Mouse (Mus musculus): ENCODE measurements around the gene Oscp1.

Gene Oscp1

DNA sequence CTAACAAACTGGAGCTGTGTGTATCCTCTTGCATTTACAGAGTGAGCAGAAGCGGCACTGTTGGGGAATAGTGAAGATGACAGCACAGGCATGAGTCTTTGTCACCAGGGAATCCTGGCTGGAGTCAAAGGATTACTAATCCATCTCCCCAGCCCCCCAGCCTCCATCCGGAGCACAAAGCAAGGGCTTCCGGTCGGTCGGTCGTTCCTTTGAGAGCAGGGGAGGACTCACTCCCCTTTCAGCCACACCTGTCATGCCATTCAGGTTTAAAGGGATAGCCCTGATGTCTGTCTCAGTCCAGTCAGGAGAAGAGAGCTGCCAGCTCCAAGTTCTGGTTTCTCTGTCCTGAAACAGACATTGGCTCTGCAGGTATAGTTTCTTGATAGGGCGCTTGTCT is 52.8 kb downstream of the Oscp1 start:
- no peak for DNase-seq

DNA sequence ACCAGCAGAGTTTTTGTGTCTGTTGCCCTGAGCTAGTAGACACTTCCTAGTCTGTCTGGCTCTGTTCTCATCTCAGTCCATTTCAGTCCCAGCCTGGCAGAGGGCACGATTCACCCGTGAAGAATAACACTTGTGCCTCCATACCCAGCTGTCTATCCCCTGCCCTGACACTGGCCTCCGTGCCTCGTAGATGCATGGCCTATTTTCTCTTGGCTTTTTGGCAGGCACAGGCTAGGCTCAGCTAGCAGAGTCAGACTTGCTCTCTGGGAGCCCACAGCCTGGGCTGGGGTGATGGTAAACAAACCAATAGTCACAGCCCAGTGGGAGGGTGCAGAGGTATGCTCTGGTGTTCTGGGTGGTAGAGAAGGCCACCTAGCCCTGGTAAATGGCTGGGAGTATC is 54.9 kb downstream of the Oscp1 start:
- no peak for DNase-seq

DNA sequence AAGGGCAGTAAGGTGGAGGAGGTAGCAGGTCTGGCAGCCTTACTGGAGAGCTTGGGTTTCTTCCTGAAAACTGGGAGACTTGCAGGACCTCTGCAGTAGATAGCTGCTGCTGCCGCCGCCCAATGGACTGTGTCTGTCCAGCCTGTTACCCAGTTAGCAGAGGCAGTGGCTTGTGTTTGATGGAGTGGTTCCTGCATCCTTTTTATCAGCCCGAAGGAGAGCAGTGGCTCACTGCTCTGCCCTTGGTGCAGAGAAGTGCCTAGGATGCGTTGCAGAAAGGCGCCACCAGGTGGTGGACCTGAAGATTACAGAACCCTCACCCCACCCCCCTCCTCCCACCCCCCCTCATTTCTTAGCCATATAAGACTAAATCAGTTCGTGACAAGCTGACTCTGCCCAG is 55.6 kb downstream of the Oscp1 start:
- DNase-seq, result peak; percentile 51

DNA sequence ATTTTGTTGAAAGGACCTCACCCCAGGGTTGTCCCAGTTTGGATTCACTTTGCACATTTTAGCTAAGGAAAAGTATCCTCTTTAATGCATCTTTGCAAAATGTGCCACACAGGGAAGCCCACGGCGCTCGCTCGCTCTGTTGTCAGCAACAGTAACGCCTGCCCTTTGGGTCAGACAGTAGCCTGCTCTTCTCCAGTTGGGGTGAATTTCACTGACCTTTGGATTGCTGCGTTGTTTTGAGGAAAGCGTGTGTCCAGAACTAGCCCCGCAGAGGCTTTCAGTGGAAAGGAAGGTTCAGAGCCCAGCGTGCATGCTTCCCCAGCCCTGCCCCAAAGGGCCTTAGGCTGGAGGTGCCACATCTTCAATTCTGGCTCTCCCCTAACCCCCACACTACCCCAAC is 57.0 kb downstream of the Oscp1 start:
- DNase-seq, result no peak

DNA sequence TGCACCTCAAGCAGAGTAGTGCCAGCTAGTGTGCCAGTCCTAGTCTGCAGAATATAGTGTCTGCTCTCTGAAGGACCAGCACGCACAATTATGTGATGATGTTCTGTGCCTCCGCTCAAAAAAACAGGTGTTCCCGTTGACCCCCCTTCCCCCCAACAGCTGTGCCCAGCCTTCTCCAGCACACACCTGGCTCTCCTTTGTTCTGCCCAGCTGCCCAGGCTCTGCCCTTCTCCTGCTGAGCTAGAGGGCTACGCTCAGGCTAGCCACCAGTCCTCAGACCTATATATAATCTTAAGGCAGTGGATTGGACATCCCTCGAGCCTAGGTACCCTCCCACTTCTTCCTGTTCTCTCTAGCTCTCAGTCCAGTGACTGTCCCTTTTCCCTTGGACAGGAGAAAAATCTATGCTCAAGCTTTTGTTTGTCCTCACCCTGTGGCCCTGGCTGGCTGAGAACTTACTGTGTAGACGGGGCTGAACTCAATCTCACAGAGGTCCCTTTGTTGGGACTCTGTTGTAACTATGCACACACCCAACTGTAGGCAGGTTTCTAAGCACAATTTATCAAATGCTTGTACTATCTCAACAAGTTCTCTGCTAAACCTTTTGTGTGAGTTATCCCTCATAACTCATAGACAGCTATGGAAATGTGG is 57.6 kb downstream of the Oscp1 start:
- DNase-seq, result no peak

DNA sequence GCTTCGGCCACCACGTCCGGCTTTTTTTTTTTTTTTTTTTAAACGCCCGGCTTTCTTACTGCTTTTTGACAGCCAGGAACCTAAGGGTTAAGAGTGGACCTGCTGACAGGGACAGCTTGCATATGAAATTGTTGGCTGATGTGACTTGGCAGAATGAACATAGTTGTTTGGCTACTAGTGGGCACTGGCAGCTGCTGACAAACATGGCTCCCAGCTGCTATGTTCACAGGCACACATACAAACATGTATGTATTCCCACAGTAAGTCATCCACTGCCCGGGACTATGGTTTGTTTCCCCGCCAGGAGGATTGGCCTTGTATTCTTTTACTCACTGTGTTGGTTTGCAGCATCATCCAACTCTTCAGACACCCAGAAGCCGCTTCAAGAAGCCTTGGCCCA is 58.8 kb downstream of the Oscp1 start:
- no peak for DNase-seq

DNA sequence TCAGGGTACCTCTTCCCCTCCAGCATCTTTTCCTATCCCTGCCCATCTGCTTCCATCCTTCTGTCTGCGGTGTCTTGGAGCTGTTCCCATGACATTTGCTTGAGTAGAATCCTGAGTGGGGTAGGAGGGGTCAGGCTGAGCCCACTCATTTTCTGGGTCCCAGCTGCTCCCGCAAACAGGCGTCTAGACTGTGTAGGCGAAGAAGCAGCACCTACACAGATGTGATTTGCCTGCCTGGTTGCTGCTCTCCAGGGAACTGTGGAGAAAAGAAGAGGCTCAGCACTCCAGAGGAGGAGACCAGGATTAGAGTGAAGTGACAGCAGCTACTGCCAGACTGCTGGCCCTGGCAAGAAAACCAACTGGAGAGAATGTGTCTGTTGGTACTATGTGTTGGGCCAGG is 60.3 kb downstream of the Oscp1 start:
- DNase-seq, result no peak

DNA sequence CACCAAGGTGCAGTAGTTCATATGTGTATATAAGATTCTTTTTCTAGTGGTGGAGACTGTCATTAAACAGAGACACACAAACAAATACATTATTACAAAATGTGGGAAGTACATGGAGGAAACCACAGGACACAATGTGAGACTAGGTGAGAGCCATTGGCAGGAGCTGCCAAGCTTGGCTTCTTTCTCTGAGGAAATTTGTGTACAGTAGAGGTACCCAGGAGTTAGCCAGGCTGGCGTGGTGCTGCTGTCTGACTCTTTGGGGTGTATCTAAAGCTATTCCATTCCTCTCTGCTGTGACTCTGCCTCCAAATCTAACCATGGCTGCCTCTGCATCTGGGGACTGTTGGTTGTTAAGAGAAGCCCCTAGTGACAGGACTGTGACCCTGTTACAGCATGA is 60.7 kb downstream of the Oscp1 start:
- no peak for DNase-seq

DNA sequence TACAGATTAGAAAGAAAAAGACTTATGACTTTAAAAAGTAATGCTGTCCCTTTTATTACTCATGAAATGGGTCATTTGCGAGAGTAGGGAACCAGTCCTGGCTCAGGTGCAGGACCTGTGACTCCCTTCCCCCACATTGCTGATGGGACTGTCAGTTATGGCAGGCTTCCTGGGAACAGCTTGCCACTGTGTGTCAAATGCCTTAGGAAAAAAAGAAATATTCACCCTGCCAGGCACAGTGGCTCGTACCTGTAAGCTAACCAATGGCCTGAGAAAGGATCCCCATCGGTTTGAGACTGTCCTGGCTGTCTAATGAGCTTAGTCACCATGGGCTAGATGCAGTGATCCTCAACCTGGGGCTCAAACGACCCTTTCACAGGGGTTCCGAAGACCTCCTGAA is 61.7 kb downstream of the Oscp1 start:
- DNase-seq, result no peak

DNA sequence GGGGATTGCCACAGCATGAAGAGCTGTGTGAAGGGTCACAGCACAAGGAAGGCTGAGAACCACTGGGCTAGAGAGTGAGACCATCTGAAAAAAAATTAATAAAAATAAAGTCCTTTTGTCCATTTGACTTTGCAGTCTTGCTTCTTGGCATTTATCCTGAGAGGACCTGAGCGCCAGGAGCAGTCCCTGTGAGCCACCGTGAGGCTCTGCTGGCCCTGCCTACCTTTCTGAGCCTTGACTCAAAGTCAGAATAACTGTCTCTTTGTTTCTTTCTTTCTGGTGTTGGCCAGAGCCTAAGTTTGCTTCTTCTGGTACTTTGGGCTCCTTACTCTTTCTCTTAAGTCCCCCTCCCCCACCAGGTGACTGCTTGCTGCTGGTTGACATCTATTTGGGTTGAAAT is 62.1 kb downstream of the Oscp1 start:
- DNase-seq, result no peak

DNA sequence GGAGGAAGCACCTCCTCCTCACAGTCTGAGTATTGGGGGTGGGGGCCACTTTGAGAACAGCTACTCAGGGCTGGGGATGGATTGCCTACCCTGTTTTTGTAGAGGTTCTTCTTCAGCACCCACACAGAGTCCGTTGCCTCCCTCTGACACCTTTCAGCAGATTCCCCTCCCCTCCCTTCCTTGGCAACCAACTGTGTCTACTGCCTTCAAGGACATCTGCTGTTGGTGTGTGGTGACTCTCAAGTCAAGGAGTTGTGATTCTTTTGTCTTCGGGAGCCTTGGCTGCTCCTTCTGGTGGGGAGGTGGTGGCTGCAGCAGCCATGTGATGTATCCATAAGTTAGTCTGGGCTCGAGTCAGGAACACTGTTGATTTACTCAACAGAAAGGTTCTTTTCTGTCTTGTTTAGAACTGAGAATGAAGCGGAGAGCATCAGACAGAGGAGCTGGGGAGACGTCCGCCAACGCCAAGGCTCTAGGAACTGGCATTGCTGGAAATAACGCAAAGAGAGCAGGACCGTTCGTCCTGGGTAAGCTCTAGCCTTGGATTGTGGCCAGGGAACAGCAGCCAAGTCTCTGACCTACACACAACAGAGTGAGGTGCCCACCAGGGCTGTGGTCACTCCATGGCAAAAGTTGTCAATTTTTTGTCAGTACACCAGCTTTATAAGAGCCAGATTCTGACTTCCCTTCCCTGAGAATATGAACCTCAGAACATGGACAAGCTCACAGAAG is 65.1 kb downstream of the Oscp1 start:
- no peak for DNase-seq

DNA sequence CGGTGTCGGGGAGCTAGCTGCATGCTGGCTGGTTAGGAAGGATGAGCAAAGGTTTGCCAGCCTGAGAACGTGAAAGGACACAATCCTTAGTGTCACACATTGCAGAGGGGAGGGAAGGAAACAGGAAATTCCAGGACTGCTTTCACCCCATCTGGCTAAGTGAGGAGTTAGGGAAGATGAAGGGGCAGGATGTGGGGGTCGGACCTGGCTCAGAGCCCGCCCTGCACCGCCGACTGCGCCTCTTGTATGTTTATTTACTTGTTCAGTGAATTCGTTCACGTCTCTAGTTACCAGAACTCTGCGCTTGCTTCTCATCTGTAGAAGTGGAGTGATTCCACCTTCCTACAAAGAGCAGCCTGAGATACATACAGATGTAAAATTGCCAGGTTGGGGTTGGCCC is 72.1 kb downstream of the Oscp1 start:
- DNase-seq, result no peak

DNA sequence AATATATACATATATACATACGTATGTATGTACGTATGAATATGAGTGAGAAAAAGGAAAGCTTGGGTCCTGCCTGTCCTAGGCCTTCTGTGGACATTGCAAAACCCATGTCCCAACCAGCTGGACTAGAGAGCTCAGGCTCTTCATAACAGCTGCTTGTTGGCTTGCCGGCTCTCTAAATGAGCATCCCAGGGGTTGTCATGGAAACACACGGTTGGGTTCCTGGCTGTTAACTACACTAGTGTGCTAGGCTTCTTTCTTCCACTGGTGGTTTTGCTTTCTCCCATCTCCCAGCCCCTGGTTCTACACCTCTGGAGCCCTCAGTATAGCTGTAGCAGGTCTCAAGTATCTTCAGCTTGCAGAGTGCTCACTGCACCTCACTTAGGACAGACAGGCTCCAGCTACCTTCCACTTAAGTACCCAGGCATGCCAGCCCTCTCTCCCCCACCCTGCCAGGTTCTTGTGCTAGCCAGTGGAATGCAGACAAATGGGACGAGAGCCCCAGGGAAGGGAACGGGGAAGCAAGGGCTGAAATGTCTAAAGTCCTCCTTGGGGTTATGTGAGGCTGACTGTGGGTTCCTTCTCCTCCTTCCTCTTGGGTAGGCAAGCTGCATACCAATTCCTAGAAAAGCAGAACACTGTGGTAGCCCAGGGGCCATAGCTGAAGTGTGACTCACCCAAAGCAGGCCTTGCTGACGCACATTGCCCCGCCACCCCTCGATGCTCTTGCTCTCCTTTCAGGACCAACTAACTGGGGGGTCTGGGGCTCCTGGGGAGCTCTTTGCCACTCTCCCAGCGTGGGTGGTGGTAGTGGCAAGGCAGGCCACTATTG is 73.1 kb downstream of the Oscp1 start:
- no peak for DNase-seq

DNA sequence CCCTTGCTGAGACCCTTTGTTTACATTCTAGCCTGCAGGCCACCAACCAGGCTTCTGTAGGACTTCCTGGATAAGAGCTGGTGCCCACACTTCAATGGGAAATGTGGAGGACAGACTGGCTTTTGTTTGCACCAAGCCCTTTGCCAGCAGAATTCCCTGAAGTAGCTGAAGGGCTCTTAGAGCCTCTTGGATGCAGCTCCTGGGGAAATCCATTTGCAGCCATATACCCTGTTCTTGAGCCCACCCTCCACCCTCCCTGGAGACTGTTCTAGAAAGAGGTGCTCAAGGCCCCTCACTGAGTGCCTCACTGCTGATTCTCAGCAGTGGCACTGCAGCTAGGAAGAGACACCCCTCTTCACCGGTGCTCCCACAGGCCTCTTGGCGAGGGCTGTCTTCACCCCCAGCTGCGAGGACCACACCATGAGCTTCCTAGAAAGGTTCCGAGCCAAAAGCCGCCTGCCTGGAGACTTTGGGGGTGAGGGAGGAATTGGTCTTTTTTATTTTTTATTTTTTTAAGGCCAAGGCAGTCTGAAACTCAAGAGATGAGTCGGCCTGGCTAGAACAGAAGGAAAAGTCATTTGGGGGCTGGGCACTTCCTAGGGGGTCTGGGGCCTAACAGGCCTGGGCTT is 74.4 kb downstream of the Oscp1 start:
- DNase-seq, result no peak

DNA sequence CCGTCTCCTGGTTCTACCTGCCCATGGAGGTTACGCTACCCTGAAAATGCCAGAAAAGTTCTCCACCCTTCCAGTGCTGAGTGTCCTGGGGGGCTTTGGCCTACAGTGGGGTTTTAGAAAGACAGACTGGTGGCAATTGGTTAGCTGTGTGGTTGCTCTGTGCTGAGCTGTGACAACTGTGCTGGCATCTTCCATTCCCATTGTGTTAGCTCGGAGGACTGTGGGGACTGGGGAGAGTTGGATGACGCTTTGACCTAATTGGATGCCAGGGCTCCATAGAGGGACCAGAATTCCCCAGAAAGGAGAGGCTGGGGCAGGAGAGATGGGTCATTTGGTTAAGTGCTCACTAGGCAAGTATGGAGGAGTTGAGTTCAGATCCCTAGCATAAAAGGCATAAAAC is 75.9 kb downstream of the Oscp1 start:
- DNase-seq, result no peak

DNA sequence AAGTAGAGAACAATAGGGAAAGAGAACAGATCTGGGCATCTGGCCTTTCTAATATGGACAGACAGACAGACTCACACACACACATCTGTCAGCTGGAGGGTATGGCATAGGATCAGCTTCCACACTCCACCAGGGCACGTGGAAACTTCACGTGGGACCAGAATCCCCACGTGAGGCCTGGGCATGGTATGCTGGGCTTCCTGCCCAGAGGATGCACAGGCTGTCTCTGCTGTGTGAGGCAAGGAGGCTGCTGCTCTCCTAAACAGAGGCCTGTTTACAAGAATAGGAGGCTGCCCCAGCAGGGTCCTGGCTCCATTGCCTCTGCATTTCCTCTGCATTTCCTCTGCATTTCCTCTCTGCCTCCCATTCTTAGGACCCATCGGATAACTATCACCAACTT is 76.3 kb downstream of the Oscp1 start:
- no peak for DNase-seq

DNA sequence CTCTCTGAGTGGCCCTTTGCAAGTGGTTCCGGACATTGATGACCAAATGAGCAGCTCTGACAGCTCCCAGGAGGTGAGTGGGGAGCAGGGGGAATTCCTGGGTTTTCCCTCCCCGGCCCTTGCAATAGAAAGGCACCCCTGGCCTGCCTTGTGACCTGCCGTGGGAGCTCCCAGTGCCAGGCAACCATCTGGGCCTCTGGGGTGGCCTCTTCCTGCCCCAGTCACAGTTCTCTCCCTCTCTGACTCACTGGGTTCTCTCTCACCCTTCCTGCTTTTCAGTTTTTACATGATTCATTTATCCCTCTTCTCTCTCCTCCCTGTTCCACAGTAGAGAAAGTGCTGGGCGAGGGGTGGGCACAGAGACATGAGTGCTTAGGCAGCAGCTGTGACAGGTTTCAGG is 79.4 kb downstream of the Oscp1 start:
- DNase-seq, result no peak

DNA sequence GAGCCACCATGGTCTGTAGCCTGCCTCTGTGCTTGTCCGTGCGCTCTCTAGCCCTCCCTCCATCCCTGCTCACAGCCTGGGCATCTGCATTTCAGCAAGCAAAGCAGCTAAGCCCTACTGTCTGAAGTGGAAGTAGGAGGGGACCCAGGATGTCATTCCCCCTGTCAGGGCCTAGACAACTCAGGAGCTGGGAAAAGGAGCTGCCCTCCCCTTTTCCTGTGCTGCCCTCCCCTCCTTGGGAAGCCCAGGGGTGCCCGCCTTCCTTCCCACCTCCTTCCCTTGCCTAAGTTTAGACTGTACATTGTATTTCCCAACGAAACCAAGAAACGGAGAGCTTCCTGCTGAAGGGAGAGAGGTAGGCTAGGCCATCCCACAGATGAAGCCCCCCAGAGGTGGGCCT is 82.7 kb downstream of the Oscp1 start:
- no peak for DNase-seq
